Mouse (Mus musculus) CD4-positive, CD25-positive, alpha-beta regulatory T cell, adult 2 months (primary cell): ENCODE results near the gene Sh3pxd2a.

ENCODE experiments used
- DNase-seq: peaks from one replicate; pipeline ENCODE4 v3.0.0-alpha.2; 2012; ENCODE audit warnings: low read depth, low spot score

Sh3pxd2a gene

DNA sequence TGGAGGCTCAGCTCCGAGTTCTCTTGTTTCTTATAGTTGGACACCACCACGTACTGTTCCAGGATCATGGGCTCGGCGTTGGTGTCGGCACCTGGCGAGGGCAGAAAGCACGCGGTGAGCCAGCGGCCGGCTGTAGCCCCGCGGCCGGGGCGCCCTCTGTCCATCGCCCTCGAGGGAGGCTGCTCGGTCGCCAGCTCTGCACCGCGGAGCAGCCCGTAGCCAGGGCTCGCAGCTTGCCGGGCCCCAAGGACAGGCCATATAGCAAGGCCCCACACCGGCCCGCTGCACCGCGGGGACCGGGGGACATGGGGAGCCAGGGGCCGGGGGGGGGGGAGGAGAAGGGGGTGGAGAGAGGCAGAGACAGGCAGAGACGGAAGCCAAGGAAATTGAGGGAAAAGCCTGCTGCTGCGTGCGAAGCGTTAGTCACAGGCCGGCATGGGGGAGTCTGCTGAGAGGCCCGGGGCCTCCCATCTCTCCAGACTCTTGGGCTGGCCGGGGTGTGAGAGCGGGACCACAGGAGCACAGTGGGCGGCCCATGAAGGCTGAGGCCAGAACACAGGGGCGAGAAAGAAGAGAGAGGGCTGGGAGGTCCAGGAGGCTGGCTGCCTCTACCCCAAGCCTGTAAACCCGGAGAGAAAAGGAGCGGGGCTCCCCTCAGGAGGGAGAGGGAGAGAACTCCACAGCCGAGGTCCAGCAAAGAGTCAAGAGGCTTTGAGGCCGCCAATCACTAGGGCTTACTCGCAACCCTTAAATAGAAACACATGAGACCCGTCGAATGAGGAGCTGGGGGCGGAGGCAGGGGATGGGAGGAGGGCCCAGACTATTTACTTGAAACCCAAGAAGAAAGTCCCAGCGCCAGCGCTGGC, 149.9 kb downstream of the Sh3pxd2a start:
- DNase-seq, result no peak

- no peak for DNase-seq
These were observed 150.7 kb downstream of the Sh3pxd2a start for GRCm38 (mm10) chr19:47313387-47314075.

DNA sequence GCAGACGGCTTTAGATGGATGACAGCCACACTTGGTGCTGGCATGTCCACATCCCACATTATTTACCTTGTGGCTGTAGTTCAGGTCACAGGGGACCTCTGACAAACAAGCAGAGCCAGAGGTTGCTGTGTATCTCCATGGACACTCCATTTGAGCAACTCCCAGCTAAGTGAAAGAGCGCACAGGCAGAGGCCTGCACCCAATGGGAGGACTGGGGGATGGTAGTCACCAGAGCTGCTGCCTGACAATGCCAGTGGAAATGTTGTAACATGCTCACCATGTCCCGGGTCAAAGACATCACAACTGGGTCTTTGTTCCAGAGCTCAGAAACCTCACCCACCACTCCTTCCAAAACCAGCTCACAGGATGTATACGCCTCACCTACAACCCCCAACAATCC, 153.0 kb downstream of the Sh3pxd2a start:
- no peak for DNase-seq

DNA sequence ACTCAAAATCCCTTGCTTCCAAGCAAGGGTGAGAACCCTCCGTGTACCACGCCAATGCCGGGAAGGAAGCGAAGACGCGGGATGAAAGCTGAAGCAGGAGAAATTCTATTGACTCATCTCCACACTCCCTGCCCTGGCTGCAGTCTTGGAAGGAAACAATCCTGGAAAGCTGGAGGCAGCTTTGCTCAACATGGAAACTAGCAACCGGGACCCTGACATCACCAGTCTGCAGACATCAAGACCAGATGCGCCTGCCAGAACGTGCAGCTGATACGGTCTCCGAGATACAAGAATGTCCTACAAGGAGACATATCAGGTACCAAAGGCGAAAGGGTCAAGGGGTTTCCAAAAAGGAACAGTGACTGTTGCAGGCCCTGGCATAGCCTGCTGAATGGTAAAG, 154.4 kb downstream of the Sh3pxd2a start:
- DNase-seq, result no peak

DNA sequence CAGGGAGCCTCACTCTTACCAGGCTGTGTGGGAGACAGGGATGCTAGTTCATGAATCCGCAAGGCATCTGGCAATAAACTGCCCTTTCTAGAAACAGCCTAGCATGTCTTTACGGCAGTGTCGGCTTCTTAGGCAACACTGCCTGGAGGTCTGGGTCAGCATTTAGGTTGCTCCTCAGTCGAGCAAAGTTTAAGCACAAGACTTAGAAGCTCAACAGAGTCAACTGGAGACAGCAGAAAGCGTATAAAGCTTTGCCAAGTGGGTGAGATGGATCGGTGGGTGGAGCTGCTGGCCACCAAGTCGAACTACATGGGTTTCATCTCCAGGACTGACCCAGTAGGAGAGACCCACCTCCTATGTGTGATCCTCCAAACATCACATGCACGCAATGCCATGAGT, 157.3 kb downstream of the Sh3pxd2a start:
- no peak for DNase-seq

DNA sequence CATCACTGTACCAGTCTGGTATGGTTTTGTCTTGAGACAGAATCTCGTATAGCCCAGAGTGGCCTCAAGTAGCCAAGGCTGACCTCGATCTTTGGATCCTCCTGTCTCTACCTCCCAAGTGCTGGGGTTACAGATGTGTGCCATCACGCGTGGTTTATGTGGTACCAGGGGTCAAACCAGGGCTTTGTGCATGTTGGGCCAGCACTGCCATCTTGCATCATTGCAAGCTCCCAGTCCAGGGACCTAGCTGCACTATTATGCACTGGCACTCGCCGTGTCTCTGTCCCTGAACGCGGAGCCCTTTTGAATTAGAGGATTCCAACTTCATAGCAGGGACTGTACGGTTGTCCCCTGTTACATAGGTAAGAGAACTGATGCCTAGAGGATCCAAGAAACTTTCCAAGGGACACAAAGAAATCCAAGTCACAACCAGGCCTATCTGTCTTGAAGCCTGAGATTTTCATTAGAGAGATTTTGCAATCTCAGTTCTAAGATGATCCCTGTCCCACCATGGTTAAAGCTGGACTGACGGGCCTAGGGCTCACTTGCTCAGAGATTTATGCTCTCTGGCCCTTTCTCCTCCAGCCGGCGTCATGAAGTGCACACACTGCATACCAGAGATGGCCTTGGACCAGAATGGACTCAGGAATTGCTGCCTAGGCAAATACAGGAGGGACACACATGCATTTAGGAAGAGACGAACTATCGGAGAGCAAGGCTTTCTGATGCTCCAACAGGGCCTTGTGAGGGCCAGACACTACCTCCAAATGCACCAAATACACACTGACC, 157.9 kb downstream of the Sh3pxd2a start:
- no peak for DNase-seq

DNA sequence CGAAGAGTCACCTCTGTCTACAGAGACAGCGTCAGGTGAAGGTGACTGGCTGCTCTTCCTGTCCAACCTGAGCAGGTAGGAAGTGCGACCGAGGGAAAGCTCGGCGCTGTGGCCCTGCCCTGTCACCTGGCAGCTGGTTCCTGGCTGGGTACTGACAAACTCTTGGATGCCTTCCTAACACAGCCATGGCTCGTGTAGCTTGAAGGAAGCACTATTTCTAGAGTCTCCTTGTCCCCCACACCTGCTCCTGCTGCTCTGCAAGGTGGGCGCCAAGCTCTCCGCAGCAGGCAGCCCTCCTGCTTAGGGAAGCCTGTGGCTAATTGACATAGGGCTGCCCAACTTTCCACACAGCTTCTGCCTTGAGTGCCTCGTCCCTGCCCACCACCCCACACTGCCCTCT, 158.8 kb downstream of the Sh3pxd2a start:
- DNase-seq, result no peak

DNA sequence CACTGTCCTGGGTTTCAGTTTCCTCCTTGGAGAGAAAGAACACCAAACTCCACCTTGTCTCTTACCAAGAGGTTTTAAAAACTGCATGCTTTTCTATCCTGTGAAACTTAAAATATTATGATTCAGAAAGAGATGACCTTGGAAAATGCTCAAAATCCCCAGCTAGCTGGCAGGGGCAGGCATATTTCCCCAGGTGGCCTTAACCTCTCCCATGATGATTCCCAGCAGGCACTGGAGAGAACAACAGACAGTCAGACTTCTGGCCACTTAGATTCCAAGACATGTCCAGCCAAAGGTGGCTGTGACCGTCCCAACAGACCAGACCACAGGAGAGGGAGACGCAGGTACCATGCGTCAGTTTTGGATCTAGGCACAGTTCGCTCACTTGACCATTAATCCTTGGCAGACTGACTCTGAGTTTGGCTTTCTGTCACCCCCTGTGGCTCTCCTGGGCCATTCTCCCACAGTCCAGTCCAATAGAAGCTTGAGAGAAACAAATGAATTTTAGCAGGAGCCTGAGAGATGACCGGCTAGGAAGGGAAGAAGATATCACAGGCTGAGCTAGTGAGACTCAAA, 159.9 kb downstream of the Sh3pxd2a start:
- no peak for DNase-seq

DNA sequence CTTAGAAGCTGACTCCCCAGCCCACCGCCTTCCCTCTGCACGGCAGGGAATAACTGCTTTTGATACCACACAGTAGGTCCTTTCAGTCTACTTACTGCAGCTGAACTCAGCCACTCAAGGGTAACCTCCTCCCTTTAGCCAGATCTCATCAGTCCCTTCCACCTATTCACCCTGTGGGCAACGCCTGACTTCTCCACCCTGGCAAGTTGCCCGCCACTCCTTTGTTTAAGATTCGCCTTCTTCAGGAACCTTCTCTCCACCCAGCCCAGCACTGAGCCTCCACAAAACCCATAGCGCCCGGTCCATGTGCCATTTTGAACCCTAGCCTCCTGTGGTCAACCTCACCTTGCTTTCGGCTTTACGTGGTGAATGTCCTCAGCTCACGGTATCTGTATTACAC, 161.1 kb downstream of the Sh3pxd2a start:
- DNase-seq, result no peak

- no peak for DNase-seq
These were observed 161.9 kb downstream of the Sh3pxd2a start for GRCm38 (mm10) chr19:47302191-47302852.

DNA sequence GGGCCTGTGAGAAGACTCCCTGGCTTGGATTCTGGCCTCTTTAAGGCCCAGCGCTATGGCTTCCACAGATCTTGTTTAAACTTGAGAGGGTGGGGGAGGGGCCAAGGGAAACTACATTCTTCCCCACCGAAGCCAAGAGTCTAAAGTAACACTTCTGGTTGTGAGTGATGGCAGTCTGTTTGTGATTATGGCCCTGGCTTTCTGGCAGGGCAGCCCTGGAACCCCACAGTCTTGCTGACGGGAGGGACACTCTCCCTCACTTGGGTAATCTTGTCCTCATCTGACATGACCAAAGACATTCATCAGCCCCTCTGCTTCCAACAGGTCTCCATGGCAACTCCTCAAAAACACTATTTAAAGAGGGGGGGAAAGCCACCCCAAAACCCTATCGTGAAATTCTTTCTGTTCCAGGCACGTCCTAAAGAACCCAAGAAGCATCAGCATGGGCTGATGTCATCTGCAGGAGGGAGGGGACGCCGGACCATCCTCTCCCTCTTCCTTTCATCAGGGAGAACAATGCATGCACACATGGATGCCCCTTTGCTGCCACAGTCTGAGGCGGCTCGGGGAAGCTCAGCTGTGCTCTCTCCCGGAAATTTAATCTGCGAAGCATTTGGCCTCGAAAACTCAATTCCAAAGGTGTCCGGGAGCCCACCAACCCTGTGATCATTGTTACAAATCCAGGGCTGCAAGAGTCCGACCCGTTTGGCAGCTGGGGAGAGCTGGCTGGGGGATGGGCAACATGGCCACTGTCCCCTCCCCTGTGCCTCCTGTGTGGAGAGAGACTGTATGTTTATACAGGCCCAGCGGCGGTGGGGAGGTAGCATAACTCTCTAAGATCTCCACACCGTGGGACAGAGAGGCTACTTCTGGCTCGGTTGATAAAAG, 162.7 kb downstream of the Sh3pxd2a start:
- DNase-seq, result no peak

DNA sequence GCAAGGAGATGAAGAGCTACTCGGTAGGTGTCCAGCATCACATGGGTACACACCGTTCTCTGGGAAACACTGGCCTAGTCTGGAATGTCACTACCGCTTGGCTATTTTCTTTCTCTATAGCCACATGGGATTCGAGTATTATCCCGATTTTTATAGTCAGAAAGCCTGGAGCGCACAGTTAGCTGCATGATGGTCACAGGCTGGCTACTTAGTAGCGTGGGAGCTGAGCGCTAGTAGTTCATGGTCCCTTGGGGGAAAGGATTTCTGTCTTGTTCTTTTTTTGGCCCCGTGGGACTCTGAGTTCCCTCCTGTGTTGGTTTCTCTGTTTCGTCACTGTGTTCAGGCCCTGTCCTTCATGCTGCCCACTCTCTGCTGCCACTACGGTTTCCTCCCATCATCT, 166.1 kb downstream of the Sh3pxd2a start:
- DNase-seq, result no peak

DNA sequence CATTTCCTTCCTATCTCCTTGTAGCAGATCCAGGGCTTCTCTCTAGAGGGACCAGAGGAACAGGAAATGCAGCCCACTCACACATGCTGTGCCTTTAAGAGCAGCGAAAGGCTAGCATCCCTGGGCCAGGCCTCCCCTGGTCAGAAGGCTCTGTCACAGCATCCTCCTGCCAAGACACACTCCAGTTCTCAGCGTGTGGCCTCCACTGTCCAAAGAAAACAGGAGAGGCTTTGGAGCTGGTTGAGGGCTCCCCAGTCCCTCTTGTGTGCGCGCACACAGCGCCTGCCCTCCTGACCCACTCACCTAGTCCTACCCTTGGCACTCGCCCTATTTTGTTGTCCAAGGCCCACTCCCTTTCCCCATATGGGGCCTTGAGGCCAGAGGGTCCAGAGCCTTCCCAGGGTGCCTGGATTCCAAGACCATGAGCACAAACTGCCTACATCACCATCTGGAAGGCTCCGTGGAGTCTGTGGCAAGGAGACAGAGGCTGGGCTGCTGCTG, 171.7 kb downstream of the Sh3pxd2a start:
- no peak for DNase-seq

- DNase-seq, result no peak
These were observed 172.7 kb downstream of the Sh3pxd2a start for GRCm38 (mm10) chr19:47291307-47292080.

DNA sequence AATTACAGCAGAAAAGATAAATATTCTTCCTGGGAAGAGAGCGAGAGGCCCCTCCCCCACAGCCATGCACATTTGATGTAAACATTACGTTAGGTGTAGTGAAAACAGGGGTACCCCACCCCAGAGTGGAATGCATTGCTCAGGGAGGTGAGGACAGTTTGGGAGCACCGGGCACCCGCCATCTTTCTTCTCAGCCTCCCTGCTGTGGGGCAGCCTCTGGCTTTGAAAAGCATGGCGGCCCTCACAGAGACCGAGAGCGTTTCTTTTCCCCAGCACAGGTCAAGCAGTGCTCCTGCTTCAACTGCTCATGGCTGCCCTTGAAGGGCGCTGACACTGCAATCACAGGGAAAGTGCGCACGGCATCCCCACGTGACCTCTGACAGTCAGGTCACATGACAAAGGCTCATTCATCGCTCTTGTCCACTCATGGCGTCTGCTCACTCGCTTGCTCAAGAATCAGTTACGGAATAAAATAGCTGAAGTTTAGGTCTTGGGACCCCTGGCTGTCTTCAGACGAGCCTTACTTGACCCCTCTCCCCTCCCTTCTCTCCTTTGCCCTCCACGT, 177.2 kb downstream of the Sh3pxd2a start:
- DNase-seq, result no peak

- DNase-seq, result no peak
These were observed 178.6 kb downstream of the Sh3pxd2a start for GRCm38 (mm10) chr19:47285581-47285980.

DNA sequence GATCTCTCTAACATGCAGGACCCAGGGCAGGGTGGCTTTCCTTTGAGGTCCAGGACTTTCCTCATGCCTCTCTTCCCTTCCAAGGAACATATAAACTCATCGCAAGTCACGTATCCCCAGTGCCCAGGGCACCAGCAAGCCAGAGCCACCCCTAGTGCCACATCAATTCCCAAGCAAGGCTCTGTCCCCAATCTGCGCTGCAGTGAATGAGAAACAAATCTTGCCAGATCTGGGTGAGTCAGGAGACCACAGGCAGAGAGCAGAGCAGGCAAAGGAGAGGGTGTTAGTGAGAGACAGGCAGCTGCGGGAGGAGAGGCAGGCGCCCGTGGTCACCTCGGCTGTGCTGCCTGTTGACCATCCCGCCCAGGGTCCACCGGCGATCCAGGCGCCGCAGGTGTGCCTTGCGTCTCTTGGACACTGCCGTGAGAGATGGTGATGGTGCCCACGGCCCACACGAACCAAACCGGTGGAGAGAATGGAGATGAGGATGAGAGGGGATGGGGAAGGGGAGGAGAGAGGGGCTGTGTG, 181.4 kb downstream of the Sh3pxd2a start:
- DNase-seq, result no peak

- no peak for DNase-seq
These were observed 182.1 kb downstream of the Sh3pxd2a start for GRCm38 (mm10) chr19:47282050-47282454.

GRCm38 (mm10) chr19:47280894-47281293, 183.3 kb downstream of the Sh3pxd2a start:
- no peak for DNase-seq
